Mouse (Mus musculus): ENCODE results near the gene Clcnka. TPM values are rescaled to one million over a fixed set of nuclear protein-coding genes. Genes with fewer than 3 reads are reported as not detected.

Clcnka gene
- polyA plus RNA-seq, 1 experiment: 0.32 TPM

GRCm38 (mm10) chr4:141365126-141365525, 33.4 kb downstream of the Clcnka start:
- peaks cover 7% of the 10 kb centered on the region for H3K27me3 ChIP-seq (ENCODE audit: control insufficient read depth, insufficient read depth, low read length)
- H3K36me3 ChIP-seq (ENCODE audit: control insufficient read depth, insufficient read depth, low read length): no peaks in the 10 kb centered on the region
- no peak overlapping the region for H3K27ac ChIP-seq (ENCODE audit: insufficient read depth, low read length)
- H3K4me3 ChIP-seq (ENCODE audit: extremely low read depth, insufficient read depth, insufficient read length): no peak overlapping the region
- no peak for DNase-seq (ENCODE audit: low read depth in 1 of 2, low spot score in 2 of 2)
- peaks cover 6% of the 10 kb centered on the region; the same call in 1 of the 2 replicates for H3K4me1 ChIP-seq (ENCODE audit: control insufficient read depth, insufficient read depth, insufficient read length)
- WGBS: 70% methylated on average over 8 of the region's 8 CpGs
- TF ChIP-seq POLR2A (IDR thresholded peaks at IDR 0.05; ENCODE audit: low read depth, low read length) (no peak), CTCF (IDR thresholded peaks at IDR 0.05; ENCODE audit: extremely low read depth, insufficient read depth, insufficient read length, insufficient replicate concordance) (no peak)

GRCm38 (mm10) chr4:141362937-141363548, 35.5 kb downstream of the Clcnka start:
- no peak overlapping the region for H3K27ac ChIP-seq (ENCODE audit: insufficient read depth, low read length)
- H3K4me3 ChIP-seq (ENCODE audit: extremely low read depth, insufficient read depth, insufficient read length): no peak overlapping the region
- 27% methylated on average over 11 of the region's 11 CpGs for WGBS
- peaks cover 4% of the 10 kb centered on the region for H3K27me3 ChIP-seq (ENCODE audit: control insufficient read depth, insufficient read depth, low read length)
- H3K36me3 ChIP-seq (ENCODE audit: control insufficient read depth, insufficient read depth, low read length): no peaks in the 10 kb centered on the region
- TF ChIP-seq CTCF (IDR thresholded peaks at IDR 0.05; ENCODE audit: extremely low read depth, insufficient read depth, insufficient read length, insufficient replicate concordance): peak; percentile 64; the same call in 1 of the 2 replicates
- no peak for TF ChIP-seq POLR2A (IDR thresholded peaks at IDR 0.05; ENCODE audit: low read depth, low read length)
- peaks cover 1% of the 10 kb centered on the region; the same call in 1 of the 2 replicates for H3K4me1 ChIP-seq (ENCODE audit: control insufficient read depth, insufficient read depth, insufficient read length)
- DNase-seq (ENCODE audit: low read depth in 1 of 2, low spot score in 2 of 2): peak; percentile 47 to 65

GRCm38 (mm10) chr4:141360846-141361245, 37.7 kb downstream of the Clcnka start:
- Histone ChIP-seq H3K27me3 (ENCODE audit: control insufficient read depth, insufficient read depth, low read length) (peaks cover 2% of the 10 kb centered on the region; the same call in 1 of the 2 replicates), H3K36me3 (ENCODE audit: control insufficient read depth, insufficient read depth, low read length) (no peaks in the 10 kb centered on the region), H3K4me3 (ENCODE audit: extremely low read depth, insufficient read depth, insufficient read length) (no peak overlapping the region), H3K27ac (ENCODE audit: insufficient read depth, low read length) (no peak overlapping the region), H3K4me1 (ENCODE audit: control insufficient read depth, insufficient read depth, insufficient read length) (no peaks in the 10 kb centered on the region)
- no peak for DNase-seq (ENCODE audit: low read depth in 1 of 2, low spot score in 2 of 2)
- 36% methylated on average over 7 of the region's 7 CpGs for WGBS
- TF ChIP-seq POLR2A (IDR thresholded peaks at IDR 0.05; ENCODE audit: low read depth, low read length) (no peak), CTCF (IDR thresholded peaks at IDR 0.05; ENCODE audit: extremely low read depth, insufficient read depth, insufficient read length, insufficient replicate concordance) (peak; percentile 13; the same call in 1 of the 2 replicates)

- Histone ChIP-seq H3K4me1 (ENCODE audit: control insufficient read depth, insufficient read depth, insufficient read length) (no peaks in the 10 kb centered on the region), H3K27ac (ENCODE audit: insufficient read depth, low read length) (no peak overlapping the region), H3K27me3 (ENCODE audit: control insufficient read depth, insufficient read depth, low read length) (0 out of 2 replicates have a peak, but pooled peaks cover 2% of the 10 kb centered on the region), H3K36me3 (ENCODE audit: control insufficient read depth, insufficient read depth, low read length) (no peaks in the 10 kb centered on the region), H3K4me3 (ENCODE audit: extremely low read depth, insufficient read depth, insufficient read length) (no peak overlapping the region)
- DNase-seq (ENCODE audit: low read depth in 1 of 2, low spot score in 2 of 2): no peak
- TF ChIP-seq CTCF (IDR thresholded peaks at IDR 0.05; ENCODE audit: extremely low read depth, insufficient read depth, insufficient read length, insufficient replicate concordance) (no peak), POLR2A (IDR thresholded peaks at IDR 0.05; ENCODE audit: low read depth, low read length) (no peak)
- WGBS: 95% methylated on average over 6 of the region's 6 CpGs
Observed at GRCm38 (mm10) chr4:141359222-141359621, 39.3 kb downstream of the Clcnka start.

GRCm38 (mm10) chr4:141357811-141358210, 40.7 kb downstream of the Clcnka start:
- H3K4me3 ChIP-seq (ENCODE audit: extremely low read depth, insufficient read depth, insufficient read length): no peak overlapping the region
- H3K27ac ChIP-seq (ENCODE audit: insufficient read depth, low read length): no peak overlapping the region
- H3K4me1 ChIP-seq (ENCODE audit: control insufficient read depth, insufficient read depth, insufficient read length): no peaks in the 10 kb centered on the region
- no peaks in the 10 kb centered on the region for H3K36me3 ChIP-seq (ENCODE audit: control insufficient read depth, insufficient read depth, low read length)
- no peak for DNase-seq (ENCODE audit: low read depth in 1 of 2, low spot score in 2 of 2)
- TF ChIP-seq POLR2A (IDR thresholded peaks at IDR 0.05; ENCODE audit: low read depth, low read length): no peak
- 0 out of 2 replicates have a peak, but pooled peaks cover 2% of the 10 kb centered on the region for H3K27me3 ChIP-seq (ENCODE audit: control insufficient read depth, insufficient read depth, low read length)

- Histone ChIP-seq H3K4me3 (ENCODE audit: extremely low read depth, insufficient read depth, insufficient read length) (no peak overlapping the region), H3K36me3 (ENCODE audit: control insufficient read depth, insufficient read depth, low read length) (no peaks in the 10 kb centered on the region), H3K27ac (ENCODE audit: insufficient read depth, low read length) (no peak overlapping the region), H3K27me3 (ENCODE audit: control insufficient read depth, insufficient read depth, low read length) (no peaks in the 10 kb centered on the region), H3K4me1 (ENCODE audit: control insufficient read depth, insufficient read depth, insufficient read length) (no peaks in the 10 kb centered on the region)
- TF ChIP-seq POLR2A (IDR thresholded peaks at IDR 0.05; ENCODE audit: low read depth, low read length) (no peak), CTCF (IDR thresholded peaks at IDR 0.05; ENCODE audit: extremely low read depth, insufficient read depth, insufficient read length, insufficient replicate concordance) (no peak)
- peak in 1 of 2 experiments; percentile 57 for DNase-seq (ENCODE audit: low read depth in 1 of 2, low spot score in 2 of 2)
- 40% methylated on average over 8 of the region's 8 CpGs for WGBS
Observed at GRCm38 (mm10) chr4:141353868-141354267, 44.7 kb downstream of the Clcnka start.

GRCm38 (mm10) chr4:141352986-141353385, 45.5 kb downstream of the Clcnka start:
- no peaks in the 10 kb centered on the region for H3K36me3 ChIP-seq (ENCODE audit: control insufficient read depth, insufficient read depth, low read length)
- H3K27me3 ChIP-seq (ENCODE audit: control insufficient read depth, insufficient read depth, low read length): no peaks in the 10 kb centered on the region
- TF ChIP-seq POLR2A (IDR thresholded peaks at IDR 0.05; ENCODE audit: low read depth, low read length): no peak
- 75% methylated on average over 5 of the region's 5 CpGs for WGBS
- H3K4me1 ChIP-seq (ENCODE audit: control insufficient read depth, insufficient read depth, insufficient read length): no peaks in the 10 kb centered on the region
- DNase-seq (ENCODE audit: low read depth in 1 of 2, low spot score in 2 of 2): no peak
- no peak overlapping the region for H3K27ac ChIP-seq (ENCODE audit: insufficient read depth, low read length)
- H3K4me3 ChIP-seq (ENCODE audit: extremely low read depth, insufficient read depth, insufficient read length): no peak overlapping the region
